Mouse (Mus musculus): ENCODE results near the gene Hrc. TPM values are rescaled to one million over a fixed set of nuclear protein-coding genes. Genes with fewer than 3 reads are reported as not detected.
"Not testable (repeated sequence)": the region's sequence is repeated elsewhere in the genome, so short reads cannot be mapped to it uniquely, and the experiment has no call there.

Hrc gene
- polyA plus RNA-seq, 1 experiment from 2014 or later = 0.06 TPM

- no peaks in the 10 kb centered on the region for H3K9me3 ChIP-seq (replicated peaks)
- no peak for ATAC-seq
- 70% methylated on average over 13 of the region's 13 CpGs for WGBS
- peaks cover 53% of the 10 kb centered on the region for H3K36me3 ChIP-seq (ENCODE audit: poor library complexity, severe bottlenecking)
- no peak overlapping the region for H3K4me3 ChIP-seq
- H3K4me1 ChIP-seq = peaks cover 2% of the 10 kb centered on the region; the same call in 1 of the 2 replicates
- no peak overlapping the region for H3K27ac ChIP-seq
- no peak overlapping the region for H3K4me2 ChIP-seq
- no peak overlapping the region for H3K9ac ChIP-seq
- H3K27me3 ChIP-seq = 0 out of 2 replicates have a peak, but pooled peaks cover 3% of the 10 kb centered on the region
Measured at GRCm38 (mm10) chr7:45356087-45356486, 21.0 kb downstream of the Hrc start.

GRCm38 (mm10) chr7:45359081-45359480 lies 24.0 kb downstream of the Hrc start:
- not testable (repeated sequence) for H3K4me3 ChIP-seq; ATAC-seq; H3K9me3 ChIP-seq (replicated peaks); H3K4me2 ChIP-seq; H3K9ac ChIP-seq; H3K27ac ChIP-seq
- WGBS = 72% methylated on average over 10 of the region's 11 CpGs
- H3K36me3 ChIP-seq (ENCODE audit: poor library complexity, severe bottlenecking) = peaks cover 33% of the 10 kb centered on the region
- peaks cover 21% of the 10 kb centered on the region for H3K4me1 ChIP-seq
- H3K27me3 ChIP-seq = peaks cover 16% of the 10 kb centered on the region

GRCm38 (mm10) chr7:45360404-45361125 lies 25.5 kb downstream of the Hrc start:
- H3K27me3 ChIP-seq = peaks cover 16% of the 10 kb centered on the region
- H3K36me3 ChIP-seq (ENCODE audit: poor library complexity, severe bottlenecking) = peaks cover 22% of the 10 kb centered on the region
- peak overlapping the region; percentile 82 for H3K4me2 ChIP-seq
- no peak overlapping the region for H3K27ac ChIP-seq
- H3K4me1 ChIP-seq = peaks cover 31% of the 10 kb centered on the region
- 60% methylated on average over 18 of the region's 18 CpGs for WGBS
- H3K4me3 ChIP-seq = no peak overlapping the region
- ATAC-seq = peak; percentile 5
- H3K9me3 ChIP-seq (replicated peaks) = no peaks in the 10 kb centered on the region
- H3K9ac ChIP-seq = no peak overlapping the region

- H3K4me2 ChIP-seq = peak overlapping the region; percentile 82
- peak overlapping the region; percentile 49 for H3K4me3 ChIP-seq
- H3K36me3 ChIP-seq (ENCODE audit: poor library complexity, severe bottlenecking) = peaks cover 15% of the 10 kb centered on the region
- peaks cover 16% of the 10 kb centered on the region for H3K27me3 ChIP-seq
- peak overlapping the region; percentile 73 for H3K9ac ChIP-seq
- H3K4me1 ChIP-seq = peaks cover 38% of the 10 kb centered on the region
- peak; percentile 89 for ATAC-seq
- 0% methylated on average over 43 of the region's 43 CpGs for WGBS
- peak overlapping the region; percentile 53; the same call in 1 of the 2 replicates for H3K27ac ChIP-seq
- no peaks in the 10 kb centered on the region for H3K9me3 ChIP-seq (replicated peaks)
Measured at GRCm38 (mm10) chr7:45361243-45361804, 26.2 kb downstream of the Hrc start.

- Histone ChIP-seq H3K4me3 (no peak overlapping the region), H3K9ac (no peak overlapping the region), H3K9me3 (replicated peaks) (no peaks in the 10 kb centered on the region), H3K4me1 (peaks cover 42% of the 10 kb centered on the region), H3K4me2 (0 out of 2 replicates have a peak overlapping the region, but pooled peaks have one; percentile 82), H3K36me3 (ENCODE audit: poor library complexity, severe bottlenecking) (peaks cover 9% of the 10 kb centered on the region), H3K27ac (no peak overlapping the region), H3K27me3 (peaks cover 16% of the 10 kb centered on the region)
- no peak for ATAC-seq
- WGBS = 5% methylated on average over 13 of the region's 13 CpGs
Measured at GRCm38 (mm10) chr7:45362801-45363200, 27.7 kb downstream of the Hrc start.

GRCm38 (mm10) chr7:45363983-45364382 lies 28.9 kb downstream of the Hrc start:
- H3K4me1 ChIP-seq = peaks cover 49% of the 10 kb centered on the region
- H3K4me3 ChIP-seq = no peak overlapping the region
- WGBS = 94% methylated on average over 2 of the region's 2 CpGs
- H3K27me3 ChIP-seq = peaks cover 23% of the 10 kb centered on the region
- no peaks in the 10 kb centered on the region for H3K9me3 ChIP-seq (replicated peaks)
- H3K27ac ChIP-seq = no peak overlapping the region
- no peak overlapping the region for H3K9ac ChIP-seq
- no peak overlapping the region for H3K4me2 ChIP-seq
- no peak for ATAC-seq
- no peaks in the 10 kb centered on the region for H3K36me3 ChIP-seq (ENCODE audit: poor library complexity, severe bottlenecking)

GRCm38 (mm10) chr7:45365742-45366651 lies 30.9 kb downstream of the Hrc start:
- Histone ChIP-seq H3K4me1 (peaks cover 61% of the 10 kb centered on the region), H3K4me3 (peak overlapping the region; percentile 85), H3K27me3 (peaks cover 33% of the 10 kb centered on the region), H3K4me2 (peak overlapping the region; percentile 84), H3K27ac (peak overlapping the region; percentile 65), H3K9ac (peak overlapping the region; percentile 92), H3K36me3 (ENCODE audit: poor library complexity, severe bottlenecking) (no peaks in the 10 kb centered on the region), H3K9me3 (replicated peaks) (no peaks in the 10 kb centered on the region)
- no peak for ATAC-seq
- 4% methylated on average over 35 of the region's 35 CpGs for WGBS

GRCm38 (mm10) chr7:45366652-45367019 lies 31.5 kb downstream of the Hrc start, which contains the start of gene Ppfia3:
Gene Ppfia3 (minus strand): TSS chr7:45367019.
- H3K9me3 ChIP-seq (replicated peaks) = no peaks in the 10 kb centered on the region
- 0 out of 2 replicates have a peak, but pooled peaks cover 4% of the 10 kb centered on the region for H3K36me3 ChIP-seq (ENCODE audit: poor library complexity, severe bottlenecking)
- peak within 1 kb of the TSS; percentile 92 for H3K9ac ChIP-seq
- peak; percentile 41 for ATAC-seq
- 0% methylated on average over 12 of the region's 26 CpGs for WGBS
- H3K27ac ChIP-seq = peak within 1 kb of the TSS; percentile 83
- peak within 1 kb of the TSS; percentile 84 for H3K4me2 ChIP-seq
- peak within 1 kb of the TSS; percentile 85 for H3K4me3 ChIP-seq
- H3K27me3 ChIP-seq = peaks cover 33% of the 10 kb centered on the region
- peaks cover 55% of the 10 kb centered on the region for H3K4me1 ChIP-seq

GRCm38 (mm10) chr7:45367020-45367880 lies 32.2 kb downstream of the Hrc start:
- peak overlapping the region; percentile 85 for H3K4me3 ChIP-seq
- peak overlapping the region; percentile 92 for H3K9ac ChIP-seq
- H3K9me3 ChIP-seq (replicated peaks) = no peaks in the 10 kb centered on the region
- under 1% methylated on average over 70 of the region's 70 CpGs for WGBS
- H3K36me3 ChIP-seq (ENCODE audit: poor library complexity, severe bottlenecking) = peaks cover 9% of the 10 kb centered on the region; the same call in 1 of the 2 replicates
- peak overlapping the region; percentile 84 for H3K4me2 ChIP-seq
- peaks cover 48% of the 10 kb centered on the region for H3K4me1 ChIP-seq
- H3K27me3 ChIP-seq = peaks cover 33% of the 10 kb centered on the region
- H3K27ac ChIP-seq = peak overlapping the region; percentile 83
- ATAC-seq = peak; percentile 88

- Histone ChIP-seq H3K9ac (peak overlapping the region; percentile 70), H3K4me2 (peak overlapping the region; percentile 84), H3K4me1 (peaks cover 41% of the 10 kb centered on the region), H3K9me3 (replicated peaks) (no peaks in the 10 kb centered on the region), H3K36me3 (ENCODE audit: poor library complexity, severe bottlenecking) (peaks cover 19% of the 10 kb centered on the region), H3K27ac (no peak overlapping the region), H3K4me3 (peak overlapping the region; percentile 85), H3K27me3 (peaks cover 25% of the 10 kb centered on the region)
- ATAC-seq = no peak
- 76% methylated on average over 15 of the region's 15 CpGs for WGBS
Measured at GRCm38 (mm10) chr7:45368178-45368577, 33.1 kb downstream of the Hrc start.

Measured in forebrain, embryonic 13.5 days (tissue).